Mouse (Mus musculus) spleen, adult 2 months (tissue): ENCODE measurements at regions not wholly inside any gene's neighbourhood (a gene's known extent, or its start where the extent isn't known, plus 50 kb on each side); places are given as distances from the start of the nearest gene placed in this dataset.

Experiments
- CTCF ChIP-seq: fragments of 200-500 bp; IDR thresholded peaks from 2 replicates; pipeline ENCODE4 v1.5.1; 2011; ENCODE audit warnings: mild to moderate bottlenecking, inconsistent platforms; ENCODE audit not compliant: insufficient read depth, insufficient read length, insufficient replicate concordance; ENCODE audit errors: extremely low read depth
- POLR2A ChIP-seq: fragments of 200-500 bp; IDR thresholded peaks from 2 replicates; pipeline ENCODE4 v1.6.1; 2011; ENCODE audit warnings: low read depth, low read length, inconsistent platforms

GRCm38 (mm10) chr9:61163671-61164288, 208.4 kb upstream of the Tle3 start:
- TF ChIP-seq CTCF = no peak
- TF ChIP-seq POLR2A = no peak
